Mouse (Mus musculus): ENCODE results near the gene Ddx25.

- TF ChIP-seq POLR2A (IDR thresholded peaks at IDR 0.05; ENCODE audit: extremely low read depth, insufficient read depth, low read length) (no peak), CTCF (IDR thresholded peaks at IDR 0.05; ENCODE audit: low read depth, low read length) (no peak)
Observed at GRCm38 (mm10) chr9:35516182-35516581, 42.1 kb downstream of the Ddx25 start.

Measured in liver, adult 2 months (tissue).